Mouse (Mus musculus): ENCODE measurements around the gene Jdp2.
A peak's percentile ranks its signal among the peaks of the same experiment; 100 is the strongest.

Jdp2 gene

GRCm38 (mm10) chr12:85598611-85599477, at the start of gene Jdp2:
Jdp2 (plus strand) TSS chr12:85599027.
- peak; percentile 80 for DNase-seq (ENCODE audit: low spot score)

- no peak for DNase-seq (ENCODE audit: low spot score)
Observed at GRCm38 (mm10) chr12:85549661-85550060, 49.2 kb upstream of the Jdp2 start.

- no peak for DNase-seq (ENCODE audit: low spot score)
Observed at GRCm38 (mm10) chr12:85550435-85550834, 48.4 kb upstream of the Jdp2 start.

- DNase-seq (ENCODE audit: low spot score), result no peak
Observed at GRCm38 (mm10) chr12:85559299-85559698, 39.5 kb upstream of the Jdp2 start.

- DNase-seq (ENCODE audit: low spot score), result no peak
Observed at GRCm38 (mm10) chr12:85565441-85565840, 33.4 kb upstream of the Jdp2 start.

- DNase-seq (ENCODE audit: low spot score), result no peak
Observed at GRCm38 (mm10) chr12:85568298-85568697, 30.5 kb upstream of the Jdp2 start.

GRCm38 (mm10) chr12:85569393-85570157, 29.3 kb upstream of the Jdp2 start:
- no peak for DNase-seq (ENCODE audit: low spot score)

GRCm38 (mm10) chr12:85570158-85570540, 28.7 kb upstream of the Jdp2 start:
- no peak for DNase-seq (ENCODE audit: low spot score)

- no peak for DNase-seq (ENCODE audit: low spot score)
Observed at GRCm38 (mm10) chr12:85571312-85571711, 27.5 kb upstream of the Jdp2 start.

GRCm38 (mm10) chr12:85572047-85572475, 26.8 kb upstream of the Jdp2 start:
- peak; percentile 69 for DNase-seq (ENCODE audit: low spot score)

GRCm38 (mm10) chr12:85574806-85575495, 23.9 kb upstream of the Jdp2 start:
- no peak for DNase-seq (ENCODE audit: low spot score)

GRCm38 (mm10) chr12:85575496-85575840, 23.4 kb upstream of the Jdp2 start:
- DNase-seq (ENCODE audit: low spot score), result no peak

GRCm38 (mm10) chr12:85581261-85582066, 17.4 kb upstream of the Jdp2 start:
- peak; percentile 25 for DNase-seq (ENCODE audit: low spot score)

GRCm38 (mm10) chr12:85582067-85582316, 16.8 kb upstream of the Jdp2 start:
- DNase-seq (ENCODE audit: low spot score), result no peak

- DNase-seq (ENCODE audit: low spot score), result no peak
Observed at GRCm38 (mm10) chr12:85585761-85586258, 13.0 kb upstream of the Jdp2 start.

- no peak for DNase-seq (ENCODE audit: low spot score)
Observed at GRCm38 (mm10) chr12:85589870-85590382, 8.9 kb upstream of the Jdp2 start.

- no peak for DNase-seq (ENCODE audit: low spot score)
Observed at GRCm38 (mm10) chr12:85592943-85593342, 5.9 kb upstream of the Jdp2 start.

- DNase-seq (ENCODE audit: low spot score), result no peak
Observed at GRCm38 (mm10) chr12:85594390-85594789, 4.4 kb upstream of the Jdp2 start.

GRCm38 (mm10) chr12:85598053-85598452, 774 bp upstream of the Jdp2 start:
- DNase-seq (ENCODE audit: low spot score), result no peak

GRCm38 (mm10) chr12:85599478-85600152, 788 bp downstream of the Jdp2 start:
- peak; percentile 54 for DNase-seq (ENCODE audit: low spot score)

GRCm38 (mm10) chr12:85600637-85601036, 1.8 kb downstream of the Jdp2 start:
- no peak for DNase-seq (ENCODE audit: low spot score)

Data from embryo, embryonic 10 days (tissue).